Mouse (Mus musculus) C2C12 (cell line): Measurements from ENCODE around the gene C2cd2. TPM values are rescaled to one million over a fixed set of nuclear protein-coding genes. Genes with fewer than 3 reads are reported as not detected.
A peak's percentile ranks its signal among the peaks of the same experiment; 100 is the strongest.

Source experiments
- H3K27me3 ChIP-seq: one replicate; pipeline ENCODE4 v1.6.1; 2011; ENCODE audit not compliant: control insufficient read depth, insufficient read depth, insufficient read length
- H3K36me3 ChIP-seq: one replicate; pipeline ENCODE4 v1.6.1; 2011; ENCODE audit not compliant: control insufficient read depth, insufficient read depth
- H3K4me3 ChIP-seq: one replicate; pipeline ENCODE4 v1.5.1; 2011; ENCODE audit warnings: mild to moderate bottlenecking, control low read depth; ENCODE audit not compliant: poor library complexity, insufficient read depth, severe bottlenecking
- H3K79me2 ChIP-seq: one replicate; pipeline ENCODE4 v1.6.1; 2011; ENCODE audit not compliant: control insufficient read depth, insufficient read depth
- H3K79me3 ChIP-seq: one replicate; pipeline ENCODE4 v1.6.1; 2011; ENCODE audit warnings: low read depth, control low read depth
- H3ac ChIP-seq: one replicate; pipeline ENCODE3; 2011; ENCODE audit warnings: low read depth; ENCODE audit not compliant: control insufficient read depth, insufficient read length
- CEBPB ChIP-seq: IDR thresholded peaks from one replicate; pipeline ENCODE4 v1.6.1; 2011; ENCODE audit warnings: low read depth, mild to moderate bottlenecking, control low read depth, moderate library complexity
- CTCF ChIP-seq: IDR thresholded peaks from one replicate; pipeline ENCODE4 v1.5.1; 2011; ENCODE audit not compliant: control insufficient read depth, insufficient read depth, insufficient read length
- FOSL1 ChIP-seq: IDR thresholded peaks from one replicate; pipeline ENCODE4 v1.8.0; 2011; ENCODE audit warnings: mild to moderate bottlenecking, low read length; ENCODE audit not compliant: poor library complexity, insufficient read depth, severe bottlenecking
- MAX ChIP-seq: IDR thresholded peaks from one replicate; pipeline ENCODE4 v1.6.1; 2011; ENCODE audit warnings: mild to moderate bottlenecking, control low read depth
- MYOD1 ChIP-seq: IDR thresholded peaks from one replicate; pipeline ENCODE4 v1.6.1; 2011; ENCODE audit warnings: low read depth; ENCODE audit not compliant: control insufficient read depth, insufficient read length
- MYOG ChIP-seq: IDR thresholded peaks from one replicate; pipeline ENCODE4 v1.6.1; 2011; ENCODE audit not compliant: control insufficient read depth, insufficient read length; ENCODE audit errors: extremely low read depth
- USF1 ChIP-seq: IDR thresholded peaks from one replicate; pipeline ENCODE4 v1.6.1; 2011; ENCODE audit warnings: low read depth, mild to moderate bottlenecking, control low read depth, moderate library complexity
- polyA plus RNA-seq: library from polyadenylated mRNA; unstranded; fragments of >200 nt; fragmentation: generic; extraction: Trizol; gene quantifications from one replicate; pipeline ENCODE4 v1.2.1, GENCODE M21; 2012; ENCODE audit warnings: missing spikeins

C2cd2 gene
- polyA plus RNA-seq, 1 experiment: 9.3 TPM

DNA sequence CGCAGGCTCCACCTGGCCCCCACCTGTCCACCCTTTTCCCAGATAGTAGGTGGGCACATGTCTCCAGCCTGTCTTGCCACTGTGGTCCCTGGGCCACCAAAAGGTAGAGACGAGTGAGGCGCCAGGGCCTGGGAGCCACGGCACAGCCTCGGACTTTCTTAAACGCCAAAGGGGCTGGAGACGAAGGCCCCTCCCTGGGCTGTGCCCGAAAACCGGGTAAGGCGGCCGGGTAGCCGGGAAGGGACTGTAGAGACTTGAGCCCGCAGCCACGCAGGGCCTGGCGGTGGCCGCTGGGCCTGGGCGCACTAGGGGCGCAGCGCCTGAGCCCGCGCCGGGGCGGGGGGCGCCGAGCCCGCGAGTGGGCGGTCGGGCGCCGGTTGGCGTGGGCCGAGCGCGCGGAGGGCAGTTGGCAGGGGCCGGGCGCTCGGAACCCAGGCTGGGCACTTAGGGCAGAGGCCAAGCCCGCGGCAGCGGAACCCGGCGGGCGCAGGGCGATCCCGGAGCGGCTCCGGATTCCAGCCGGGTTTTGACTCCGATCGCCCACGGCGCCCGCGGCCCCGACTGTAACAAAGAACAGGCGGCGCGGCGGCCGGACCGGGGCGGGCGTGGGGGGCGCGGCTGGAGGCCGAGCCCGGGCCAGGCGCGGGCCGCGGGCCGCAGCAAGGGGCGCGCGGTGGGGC is 111.2 kb downstream of the C2cd2 start:
- H3K27me3 ChIP-seq: no peaks in the 10 kb centered on the region
- H3K79me3 ChIP-seq: peaks cover 27% of the 10 kb centered on the region
- peaks cover 8% of the 10 kb centered on the region for H3K36me3 ChIP-seq
- H3K79me2 ChIP-seq: peaks cover 50% of the 10 kb centered on the region
- H3ac ChIP-seq: peak overlapping the region; percentile 99
- no peak for TF ChIP-seq MYOD1
- no peak for TF ChIP-seq FOSL1
- TF ChIP-seq CTCF: no peak
- no peak for TF ChIP-seq CEBPB
- TF ChIP-seq USF1: no peak
- TF ChIP-seq MAX: no peak
- TF ChIP-seq MYOG: no peak
- H3K4me3 ChIP-seq: peak overlapping the region; percentile 76

DNA sequence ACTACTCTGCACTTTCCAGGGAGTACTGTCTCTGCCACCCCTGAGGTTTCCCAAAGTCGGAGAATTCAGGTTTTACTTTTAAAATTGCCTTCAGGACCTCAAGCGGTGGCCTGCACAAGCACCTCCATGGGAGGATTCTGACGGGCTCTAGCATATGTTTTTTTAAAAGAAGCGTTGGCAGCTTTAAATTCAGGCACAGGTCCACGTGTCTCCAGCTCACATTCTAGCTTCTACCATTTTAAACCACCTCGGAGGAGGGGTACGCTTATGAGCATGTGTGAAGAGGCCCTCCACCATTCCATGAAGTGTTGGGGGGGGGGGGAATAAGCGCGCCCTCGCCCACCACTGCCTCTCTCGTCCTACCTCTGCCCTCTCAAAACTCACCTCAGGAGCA is 111.7 kb downstream of the C2cd2 start:
- Histone ChIP-seq H3K36me3 (peaks cover 12% of the 10 kb centered on the region), H3K27me3 (no peaks in the 10 kb centered on the region), H3K79me3 (peaks cover 28% of the 10 kb centered on the region), H3K4me3 (peak overlapping the region; percentile 76), H3K79me2 (peaks cover 55% of the 10 kb centered on the region), H3ac (peak overlapping the region; percentile 99)
- TF ChIP-seq MAX: peak; percentile 70
- TF ChIP-seq FOSL1: no peak
- no peak for TF ChIP-seq CTCF

DNA sequence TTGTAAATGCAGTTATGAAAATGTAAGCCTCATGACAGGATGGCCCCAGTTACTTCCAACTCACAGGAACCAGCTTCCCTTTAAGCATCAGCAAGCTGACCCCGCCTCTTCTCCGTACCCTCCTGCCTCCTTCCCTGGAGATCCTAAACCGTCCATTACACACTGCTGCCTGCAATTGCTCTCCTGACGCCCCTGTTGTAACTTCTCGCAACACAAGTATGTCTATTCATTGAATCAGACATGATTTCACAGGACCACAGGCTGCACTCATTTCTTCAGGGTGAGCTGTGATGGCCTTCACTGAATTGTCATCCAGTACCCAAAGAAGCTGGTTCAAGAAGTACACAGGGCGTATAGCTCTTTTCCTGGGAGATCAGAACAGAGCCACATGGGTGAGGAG is 113.6 kb downstream of the C2cd2 start:
- H3K79me3 ChIP-seq: peaks cover 35% of the 10 kb centered on the region
- H3K27me3 ChIP-seq: no peaks in the 10 kb centered on the region
- no peak overlapping the region for H3K4me3 ChIP-seq
- H3K79me2 ChIP-seq: peaks cover 72% of the 10 kb centered on the region
- no peak for TF ChIP-seq CEBPB
- H3K36me3 ChIP-seq: peaks cover 23% of the 10 kb centered on the region
- H3ac ChIP-seq: no peak overlapping the region

DNA sequence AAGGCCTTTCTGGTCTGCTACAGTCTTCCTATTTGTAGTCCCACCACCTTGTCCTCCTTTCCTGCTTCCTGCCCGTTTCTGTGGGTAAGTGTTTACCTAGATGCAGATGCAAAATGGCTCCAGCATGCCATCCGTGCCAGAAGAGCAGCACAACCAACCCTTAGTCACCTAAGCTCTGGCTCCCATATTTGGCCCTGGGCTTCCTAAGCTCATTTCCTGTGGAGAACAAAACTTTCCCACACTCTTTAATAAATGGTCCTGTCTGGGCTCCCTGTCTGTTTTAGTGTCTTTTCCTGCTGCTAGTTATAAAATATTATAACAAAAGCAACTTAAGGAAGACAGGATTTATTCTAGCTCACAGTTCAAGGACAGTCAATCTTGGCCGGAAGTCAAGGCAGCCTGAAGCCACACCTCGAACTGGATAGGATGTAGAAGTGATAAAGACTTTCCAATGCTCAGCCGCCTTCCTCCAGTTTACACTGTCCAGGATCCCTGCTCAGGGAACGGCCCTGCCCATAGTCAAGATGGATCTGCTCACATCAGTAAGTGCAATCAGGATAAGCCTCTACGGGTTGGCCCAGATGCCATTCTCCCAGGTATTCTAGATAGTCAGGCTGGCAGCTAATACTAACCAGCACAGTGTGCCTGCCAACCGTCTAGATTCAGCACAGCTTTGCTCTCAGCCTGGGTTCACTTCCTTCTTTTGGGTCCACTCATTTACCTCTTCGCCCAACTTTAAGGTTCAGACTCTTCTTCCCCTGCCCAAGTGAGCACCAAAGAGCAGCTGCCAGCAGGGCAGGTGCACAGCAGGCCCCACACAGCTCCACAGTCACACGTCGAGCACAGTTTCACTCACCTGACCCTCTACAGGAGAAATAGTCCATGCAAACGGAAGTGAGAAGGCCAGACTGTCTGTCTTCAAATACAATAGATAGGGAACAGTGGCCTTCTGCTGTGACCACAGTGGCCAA is 117.1 kb downstream of the C2cd2 start:
- TF ChIP-seq CEBPB (no peak), CTCF (no peak), FOSL1 (no peak), USF1 (no peak), MAX (no peak), MYOG (no peak), MYOD1 (no peak)
- Histone ChIP-seq H3K36me3 (peaks cover 23% of the 10 kb centered on the region), H3K27me3 (no peaks in the 10 kb centered on the region), H3K79me3 (peaks cover 40% of the 10 kb centered on the region), H3ac (no peak overlapping the region), H3K4me3 (no peak overlapping the region), H3K79me2 (peaks cover 80% of the 10 kb centered on the region)

DNA sequence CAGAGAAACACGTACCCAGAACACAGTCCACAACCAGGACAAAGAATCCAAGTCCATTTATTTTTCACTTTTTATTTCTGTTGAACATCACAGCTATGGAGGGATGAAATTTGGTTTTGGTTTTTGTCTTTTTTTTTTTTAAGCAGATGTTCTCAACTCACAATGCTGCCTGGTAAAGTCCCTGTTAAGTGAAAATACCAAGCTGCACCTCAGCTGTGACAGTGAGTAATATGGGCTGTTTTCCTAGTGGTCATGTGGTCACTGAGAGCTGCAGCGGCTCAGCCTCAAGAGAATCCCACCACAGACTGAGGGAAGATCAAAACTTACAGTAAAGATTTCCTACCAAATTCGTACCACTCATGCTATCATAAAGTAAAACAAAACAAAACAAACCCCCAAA is 130.2 kb downstream of the C2cd2 start:
- TF ChIP-seq MYOG: no peak
- no peak for TF ChIP-seq CEBPB
- no peak for TF ChIP-seq MAX
- TF ChIP-seq CTCF: no peak
- TF ChIP-seq USF1: no peak
- TF ChIP-seq FOSL1: no peak
- no peak for TF ChIP-seq MYOD1
- peaks cover 71% of the 10 kb centered on the region for H3K36me3 ChIP-seq
- H3K79me3 ChIP-seq: no peaks in the 10 kb centered on the region
- no peaks in the 10 kb centered on the region for H3K79me2 ChIP-seq
- no peaks in the 10 kb centered on the region for H3K27me3 ChIP-seq
- H3ac ChIP-seq: no peak overlapping the region
- no peak overlapping the region for H3K4me3 ChIP-seq

DNA sequence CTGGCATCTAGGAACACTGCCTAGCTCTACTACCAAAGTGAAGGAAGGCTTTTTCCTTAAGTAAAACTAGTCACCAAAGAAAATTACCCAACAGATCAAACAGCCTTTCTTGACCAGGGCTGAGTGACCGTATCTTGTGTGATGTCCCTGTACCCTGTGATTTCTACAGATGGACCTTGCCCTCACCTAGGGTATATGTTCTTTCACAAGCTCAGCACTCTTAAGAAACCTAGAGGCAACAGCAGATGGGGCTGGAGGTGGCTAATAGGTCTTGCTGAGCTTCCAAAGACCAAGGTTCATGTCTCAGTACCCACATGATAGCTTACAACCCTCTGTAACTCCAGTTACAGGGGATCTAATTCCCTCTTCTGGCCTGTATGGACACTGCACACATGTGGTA is 134.2 kb downstream of the C2cd2 start:
- no peak for TF ChIP-seq MYOD1
- no peak for TF ChIP-seq CEBPB
- TF ChIP-seq USF1: no peak
- no peak for TF ChIP-seq CTCF
- TF ChIP-seq MAX: no peak
- TF ChIP-seq MYOG: no peak
- no peak for TF ChIP-seq FOSL1
- peaks cover 50% of the 10 kb centered on the region for H3K36me3 ChIP-seq

More for the DNA sequence above, 134.2 kb downstream of the C2cd2 start:
- Histone ChIP-seq H3ac (no peak overlapping the region), H3K79me3 (no peaks in the 10 kb centered on the region), H3K79me2 (no peaks in the 10 kb centered on the region), H3K4me3 (no peak overlapping the region), H3K27me3 (no peaks in the 10 kb centered on the region)
